Mouse (Mus musculus) heart, embryonic 16.5 days (tissue): ENCODE results near the gene Lnx1. TPM values are rescaled to one million over a fixed set of nuclear protein-coding genes. Genes with fewer than 3 reads are reported as not detected.

Source experiments
- ATAC-seq: fragments of 200-750 bp; cut with Nextera tagmentation; replicated peaks from 2 replicates; pipeline ENCODE4 v1.8.0; 2017; ENCODE audit warnings: moderate number of reproducible peaks; ENCODE audit not compliant: insufficient read depth, low FRiP score; ENCODE audit errors: extremely low read depth
- H3K27ac ChIP-seq: fragments of 300-500 bp; sonication (generic); 2 replicates; pipeline ENCODE4 v1.5.1; 2014; ENCODE audit warnings: mild to moderate bottlenecking, low read length, control low read depth, moderate library complexity
- H3K27me3 ChIP-seq: fragments of 300-500 bp; sonication (generic); 2 replicates; pipeline ENCODE4 v1.6.1; 2014; ENCODE audit warnings: low read length, mixed read lengths; ENCODE audit not compliant: control insufficient read depth, insufficient read depth
- H3K36me3 ChIP-seq: fragments of 300-500 bp; sonication (generic); 2 replicates; pipeline ENCODE4 v1.6.1; 2014; ENCODE audit not compliant: control insufficient read depth, insufficient read depth
- H3K4me1 ChIP-seq: fragments of 300-500 bp; sonication (generic); 2 replicates; pipeline ENCODE4 v1.6.1; 2014; ENCODE audit warnings: low read length, mixed read lengths; ENCODE audit not compliant: control insufficient read depth, insufficient read depth
- H3K4me2 ChIP-seq: fragments of 300-500 bp; sonication (generic); 2 replicates; pipeline ENCODE4 v1.6.1; 2014; ENCODE audit warnings: low read depth, mild to moderate bottlenecking, control low read depth, low read length
- H3K4me3 ChIP-seq: fragments of 300-500 bp; sonication (generic); 2 replicates; pipeline ENCODE4 v1.5.1; 2014; ENCODE audit warnings: mild to moderate bottlenecking, control low read depth, low read length
- H3K9ac ChIP-seq: fragments of 300-500 bp; sonication (generic); 2 replicates; pipeline ENCODE4 v1.6.1; 2014; ENCODE audit warnings: low read length, control low read depth
- H3K9me3 ChIP-seq: fragments of 300-500 bp; sonication (generic); replicated peaks from 2 replicates; pipeline ENCODE4 v1.6.1; 2016; ENCODE audit warnings: low read length; ENCODE audit not compliant: control insufficient read depth
- WGBS: fragments of 180-500 bp; shearing (Covaris S2); extraction: QIAGEN DNeasy Blood & Tissue Kit; methylation state at CpG from one replicate; pipeline ENCODE4 v1.1.7; 2014; 5-methylcytosine and 5-hydroxymethylcytosine counted together
- polyA plus RNA-seq: library from polyadenylated mRNA; unstranded; fragments of >200 nt; fragmentation: Nextera tagmentation; extraction: Ambion mirVana; gene quantifications from 2 replicates; pipeline ENCODE4 v1.2.1, GENCODE M21; 2015

Lnx1 gene
- polyA plus RNA-seq, 1 experiment from 2014 or later = 0.67 TPM

GRCm38 (mm10) chr5:74710181-74710580 lies 7.5 kb upstream of the Lnx1 start:
- Histone ChIP-seq H3K9ac (no peak overlapping the region), H3K4me2 (no peak overlapping the region), H3K27ac (no peak overlapping the region), H3K9me3 (no peaks in the 10 kb centered on the region), H3K4me1 (no peaks in the 10 kb centered on the region), H3K36me3 (no peaks in the 10 kb centered on the region), H3K27me3 (no peaks in the 10 kb centered on the region), H3K4me3 (no peak overlapping the region)
- no peak for ATAC-seq
- WGBS = 84% methylated on average over 4 of the region's 4 CpGs

- peak; percentile 95 for ATAC-seq
- H3K9me3 ChIP-seq = no peaks in the 10 kb centered on the region
- H3K4me3 ChIP-seq = peak overlapping the region; percentile 56
- no peaks in the 10 kb centered on the region for H3K36me3 ChIP-seq
- H3K4me2 ChIP-seq = peak overlapping the region; percentile 62
- peak overlapping the region; percentile 67 for H3K27ac ChIP-seq
- no peaks in the 10 kb centered on the region for H3K27me3 ChIP-seq
- peak overlapping the region; percentile 58 for H3K9ac ChIP-seq
- H3K4me1 ChIP-seq = peaks cover 15% of the 10 kb centered on the region
- 2% methylated on average over 8 of the region's 8 CpGs for WGBS
These were observed 1.7 kb upstream of the Lnx1 start for GRCm38 (mm10) chr5:74704460-74704790.

DNA sequence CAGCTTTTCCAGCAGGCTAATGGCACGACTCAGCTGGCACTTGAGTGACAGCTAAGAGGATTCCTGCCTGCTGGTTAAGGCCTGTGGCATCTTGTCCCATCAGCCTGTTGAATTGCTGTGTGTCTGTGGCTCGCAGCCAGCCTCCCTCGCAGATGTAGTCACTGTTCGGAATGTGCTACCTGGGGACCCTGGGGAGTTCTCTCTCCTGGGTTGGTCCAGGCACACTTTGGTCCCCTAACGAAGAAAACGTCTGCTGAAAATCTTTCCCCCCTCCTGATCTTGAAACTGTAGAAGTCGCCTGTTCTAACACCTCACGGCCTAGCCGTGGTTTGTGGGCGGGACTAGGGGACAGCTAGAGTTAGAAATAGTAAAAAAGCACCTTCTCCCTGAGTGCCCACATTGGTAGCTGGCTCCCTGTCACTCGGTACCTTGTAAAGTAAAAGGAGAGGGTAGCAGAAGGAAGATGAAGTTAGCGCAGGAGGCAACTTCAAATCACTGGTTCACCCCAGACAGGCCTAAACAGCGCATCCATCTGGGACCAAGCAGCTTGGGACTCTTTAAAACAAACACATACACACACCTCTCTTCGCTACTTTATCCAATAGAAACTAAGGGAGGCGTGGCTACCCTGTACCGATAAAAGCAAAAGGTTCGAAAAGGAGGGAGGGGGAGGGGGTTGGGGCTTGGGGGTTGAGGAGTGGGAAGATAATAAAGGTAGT lies 1.2 kb upstream of the Lnx1 start:
- Histone ChIP-seq H3K36me3 (no peaks in the 10 kb centered on the region), H3K4me1 (peaks cover 15% of the 10 kb centered on the region), H3K9me3 (no peaks in the 10 kb centered on the region), H3K4me2 (peak overlapping the region; percentile 62), H3K4me3 (peak overlapping the region; percentile 56), H3K27ac (peak overlapping the region; percentile 67), H3K9ac (peak overlapping the region; percentile 58), H3K27me3 (no peaks in the 10 kb centered on the region)
- WGBS = 9% methylated on average over 17 of the region's 17 CpGs
- peak; percentile 73 for ATAC-seq

GRCm38 (mm10) chr5:74700918-74701317 lies 1.8 kb downstream of the Lnx1 start:
- H3K36me3 ChIP-seq = no peaks in the 10 kb centered on the region
- no peak overlapping the region for H3K9ac ChIP-seq
- no peaks in the 10 kb centered on the region for H3K9me3 ChIP-seq
- H3K4me3 ChIP-seq = no peak overlapping the region
- no peaks in the 10 kb centered on the region for H3K27me3 ChIP-seq
- no peak overlapping the region for H3K27ac ChIP-seq
- no peak for ATAC-seq
- peaks cover 15% of the 10 kb centered on the region for H3K4me1 ChIP-seq
- H3K4me2 ChIP-seq = no peak overlapping the region
- 69% methylated on average over 2 of the region's 2 CpGs for WGBS

- no peak overlapping the region for H3K27ac ChIP-seq
- H3K4me2 ChIP-seq = no peak overlapping the region
- no peaks in the 10 kb centered on the region for H3K36me3 ChIP-seq
- H3K4me3 ChIP-seq = no peak overlapping the region
- H3K27me3 ChIP-seq = no peaks in the 10 kb centered on the region
- ATAC-seq = no peak
- no peak overlapping the region for H3K9ac ChIP-seq
- 67% methylated on average over 1 of the region's 1 CpGs for WGBS
- H3K9me3 ChIP-seq = no peaks in the 10 kb centered on the region
- peaks cover 11% of the 10 kb centered on the region for H3K4me1 ChIP-seq
These were observed 3.0 kb downstream of the Lnx1 start for GRCm38 (mm10) chr5:74699673-74700072.

- WGBS = 79% methylated on average over 9 of the region's 9 CpGs
- Histone ChIP-seq H3K4me1 (peaks cover 10% of the 10 kb centered on the region; the same call in 1 of the 2 replicates), H3K27ac (no peak overlapping the region), H3K36me3 (no peaks in the 10 kb centered on the region), H3K4me3 (no peak overlapping the region), H3K9me3 (no peaks in the 10 kb centered on the region), H3K27me3 (no peaks in the 10 kb centered on the region), H3K9ac (no peak overlapping the region), H3K4me2 (no peak overlapping the region)
- ATAC-seq = no peak
These were observed 5.2 kb downstream of the Lnx1 start for GRCm38 (mm10) chr5:74697534-74697933.

GRCm38 (mm10) chr5:74694390-74694801 lies 8.3 kb downstream of the Lnx1 start:
- WGBS = 69% methylated on average over 7 of the region's 7 CpGs
- Histone ChIP-seq H3K9ac (no peak overlapping the region), H3K4me3 (no peak overlapping the region), H3K9me3 (no peaks in the 10 kb centered on the region), H3K36me3 (no peaks in the 10 kb centered on the region), H3K4me1 (peaks cover 8% of the 10 kb centered on the region; the same call in 1 of the 2 replicates), H3K27me3 (no peaks in the 10 kb centered on the region), H3K27ac (no peak overlapping the region), H3K4me2 (no peak overlapping the region)
- no peak for ATAC-seq

- Histone ChIP-seq H3K4me2 (no peak overlapping the region), H3K36me3 (no peaks in the 10 kb centered on the region), H3K4me3 (no peak overlapping the region), H3K9ac (no peak overlapping the region), H3K9me3 (no peaks in the 10 kb centered on the region), H3K27me3 (no peaks in the 10 kb centered on the region), H3K4me1 (peaks cover 8% of the 10 kb centered on the region; the same call in 1 of the 2 replicates), H3K27ac (no peak overlapping the region)
- 52% methylated on average over 2 of the region's 2 CpGs for WGBS
- ATAC-seq = no peak
These were observed 8.9 kb downstream of the Lnx1 start for GRCm38 (mm10) chr5:74693836-74694235.

- 81% methylated on average over 6 of the region's 6 CpGs for WGBS
- H3K27me3 ChIP-seq = no peaks in the 10 kb centered on the region
- H3K4me2 ChIP-seq = no peak overlapping the region
- H3K4me3 ChIP-seq = no peak overlapping the region
- ATAC-seq = no peak
- H3K27ac ChIP-seq = no peak overlapping the region
- H3K9me3 ChIP-seq = no peaks in the 10 kb centered on the region
- H3K4me1 ChIP-seq = peaks cover 8% of the 10 kb centered on the region; the same call in 1 of the 2 replicates
- no peak overlapping the region for H3K9ac ChIP-seq
- H3K36me3 ChIP-seq = no peaks in the 10 kb centered on the region
These were observed 10.2 kb downstream of the Lnx1 start for GRCm38 (mm10) chr5:74692411-74693090.
